Mouse (Mus musculus) liver, embryonic 13.5 days (tissue): ENCODE data around the gene Ppid. TPM values are rescaled to one million over a fixed set of nuclear protein-coding genes. Genes with fewer than 3 reads are reported as not detected.

ENCODE experiments used
- ATAC-seq: fragments of 200-750 bp; cut with Nextera tagmentation; 2 replicates; pipeline ENCODE4 v1.8.0; 2017; ENCODE audit warnings: low read depth, mild to moderate bottlenecking, moderate number of reproducible peaks, moderate library complexity
- DNase-seq: peaks from one replicate; pipeline ENCODE4 v3.0.0; 2022
- H3K27ac ChIP-seq: fragments of 300-500 bp; sonication (generic); 2 replicates; pipeline ENCODE4 v1.5.1; 2015; ENCODE audit warnings: moderate library complexity, mild to moderate bottlenecking, inconsistent platforms
- H3K27me3 ChIP-seq: fragments of 300-500 bp; sonication (generic); 2 replicates; pipeline ENCODE4 v1.6.1; 2015; ENCODE audit warnings: mild to moderate bottlenecking, inconsistent platforms
- H3K36me3 ChIP-seq: fragments of 300-500 bp; sonication (generic); 2 replicates; pipeline ENCODE4 v1.6.1; 2015; ENCODE audit warnings: mild to moderate bottlenecking, inconsistent platforms
- H3K4me1 ChIP-seq: fragments of 300-500 bp; sonication (generic); replicated peaks from 2 replicates; pipeline ENCODE4 v1.6.1; 2015; ENCODE audit warnings: inconsistent platforms
- H3K4me2 ChIP-seq: fragments of 300-500 bp; sonication (generic); 2 replicates; pipeline ENCODE4 v1.6.1; 2015; ENCODE audit warnings: inconsistent platforms, mild to moderate bottlenecking, moderate library complexity
- H3K4me3 ChIP-seq: fragments of 300-500 bp; sonication (generic); replicated peaks from 2 replicates; pipeline ENCODE4 v1.5.1; 2015; ENCODE audit warnings: mild to moderate bottlenecking, inconsistent platforms
- H3K9ac ChIP-seq: fragments of 300-500 bp; sonication (generic); 2 replicates; pipeline ENCODE4 v1.6.1; 2015; ENCODE audit warnings: mild to moderate bottlenecking, inconsistent platforms
- H3K9me3 ChIP-seq: fragments of 300-500 bp; sonication (generic); replicated peaks from 2 replicates; pipeline ENCODE4 v1.6.1; 2016; ENCODE audit warnings: inconsistent platforms
- WGBS: fragments of 180-500 bp; shearing (Covaris S2); methylation state at CpG from one replicate; pipeline ENCODE4 v1.1.7; 2015; ENCODE audit not compliant: insufficient replicate concordance; 5-methylcytosine and 5-hydroxymethylcytosine counted together
- polyA plus RNA-seq: library from polyadenylated mRNA; unstranded; fragments of >200 nt; fragmentation: Nextera tagmentation; extraction: Ambion mirVana; gene quantifications from 2 replicates; pipeline ENCODE4 v1.2.1, GENCODE M21; 2015

Gene Ppid
- polyA plus RNA-seq, 1 experiment from 2014 or later = 164 TPM

GRCm38 (mm10) chr3:79574336-79574735 lies 16.8 kb upstream of the Ppid start:
- H3K4me2 ChIP-seq = peak overlapping the region; percentile 63
- peaks cover 66% of the 10 kb centered on the region for H3K4me1 ChIP-seq
- H3K4me3 ChIP-seq = no peak overlapping the region
- 22% methylated on average over 3 of the region's 3 CpGs for WGBS
- no peaks in the 10 kb centered on the region for H3K9me3 ChIP-seq
- H3K27ac ChIP-seq = peak overlapping the region; percentile 96
- ATAC-seq (peak; percentile 97), DNase-seq (peak; percentile 70)
- no peaks in the 10 kb centered on the region for H3K36me3 ChIP-seq
- peak overlapping the region; percentile 63; the same call in 1 of the 2 replicates for H3K9ac ChIP-seq
- no peaks in the 10 kb centered on the region for H3K27me3 ChIP-seq

- 0 out of 2 replicates have a peak overlapping the region, but pooled peaks have one; percentile 31 for H3K9ac ChIP-seq
- H3K4me1 ChIP-seq = peaks cover 76% of the 10 kb centered on the region
- no peak overlapping the region for H3K4me3 ChIP-seq
- H3K4me2 ChIP-seq = no peak overlapping the region
- WGBS = 58% methylated on average over 10 of the region's 10 CpGs
- ATAC-seq (no peak), DNase-seq (no peak)
- no peaks in the 10 kb centered on the region for H3K36me3 ChIP-seq
- peak overlapping the region; percentile 96 for H3K27ac ChIP-seq
- H3K9me3 ChIP-seq = no peaks in the 10 kb centered on the region
- no peaks in the 10 kb centered on the region for H3K27me3 ChIP-seq
These were observed 15.3 kb upstream of the Ppid start for GRCm38 (mm10) chr3:79575576-79576467.

GRCm38 (mm10) chr3:79576468-79576816 lies 14.7 kb upstream of the Ppid start:
- H3K27me3 ChIP-seq = no peaks in the 10 kb centered on the region
- no peak overlapping the region for H3K9ac ChIP-seq
- ATAC-seq (no peak), DNase-seq (no peak)
- H3K4me3 ChIP-seq = no peak overlapping the region
- H3K4me1 ChIP-seq = peaks cover 82% of the 10 kb centered on the region
- H3K27ac ChIP-seq = peak overlapping the region; percentile 39; the same call in 1 of the 2 replicates
- H3K9me3 ChIP-seq = no peaks in the 10 kb centered on the region
- WGBS = 24% methylated on average over 3 of the region's 3 CpGs
- H3K4me2 ChIP-seq = no peak overlapping the region
- H3K36me3 ChIP-seq = no peaks in the 10 kb centered on the region

- Histone ChIP-seq H3K9ac (no peak overlapping the region), H3K9me3 (no peaks in the 10 kb centered on the region), H3K27ac (peak overlapping the region; percentile 39; the same call in 1 of the 2 replicates), H3K36me3 (no peaks in the 10 kb centered on the region), H3K4me3 (no peak overlapping the region), H3K4me1 (peaks cover 86% of the 10 kb centered on the region), H3K4me2 (no peak overlapping the region), H3K27me3 (no peaks in the 10 kb centered on the region)
- WGBS = 41% methylated on average over 5 of the region's 5 CpGs
- no peak for ATAC-seq
- no peak for DNase-seq
These were observed 14.3 kb upstream of the Ppid start for GRCm38 (mm10) chr3:79576865-79577264.

- H3K27ac ChIP-seq = peak overlapping the region; percentile 50
These were observed 13.5 kb upstream of the Ppid start for GRCm38 (mm10) chr3:79577606-79578005.

GRCm38 (mm10) chr3:79578164-79578563 lies 13.0 kb upstream of the Ppid start:
- H3K27ac ChIP-seq = peak overlapping the region; percentile 50
- H3K4me2 ChIP-seq = no peak overlapping the region
- peaks cover 80% of the 10 kb centered on the region for H3K4me1 ChIP-seq
- H3K9me3 ChIP-seq = no peaks in the 10 kb centered on the region
- H3K27me3 ChIP-seq = no peaks in the 10 kb centered on the region
- no peak overlapping the region for H3K4me3 ChIP-seq
- 77% methylated on average over 6 of the region's 6 CpGs for WGBS
- DNase-seq (no peak), ATAC-seq (no peak)
- no peak overlapping the region for H3K9ac ChIP-seq
- H3K36me3 ChIP-seq = no peaks in the 10 kb centered on the region

More at GRCm38 (mm10) chr3:79577606-79578005, 13.5 kb upstream of the Ppid start:
- Histone ChIP-seq H3K27me3 (no peaks in the 10 kb centered on the region), H3K36me3 (no peaks in the 10 kb centered on the region), H3K4me2 (no peak overlapping the region), H3K4me3 (no peak overlapping the region), H3K4me1 (peaks cover 81% of the 10 kb centered on the region), H3K9me3 (no peaks in the 10 kb centered on the region), H3K9ac (no peak overlapping the region)
- 75% methylated on average over 6 of the region's 6 CpGs for WGBS
- no peak for DNase-seq
- no peak for ATAC-seq

- WGBS = 19% methylated on average over 5 of the region's 5 CpGs
- Histone ChIP-seq H3K36me3 (no peaks in the 10 kb centered on the region), H3K4me1 (peaks cover 71% of the 10 kb centered on the region), H3K9ac (0 out of 2 replicates have a peak overlapping the region, but pooled peaks have one; percentile 23), H3K27me3 (no peaks in the 10 kb centered on the region), H3K4me3 (no peak overlapping the region), H3K9me3 (no peaks in the 10 kb centered on the region), H3K4me2 (peak overlapping the region; percentile 43), H3K27ac (peak overlapping the region; percentile 93)
- DNase-seq = peak; percentile 80
- ATAC-seq = peak; percentile 92
These were observed 11.1 kb upstream of the Ppid start for GRCm38 (mm10) chr3:79579891-79580575.

- H3K4me3 ChIP-seq = no peak overlapping the region
- 2% methylated on average over 6 of the region's 6 CpGs for WGBS
- peaks cover 23% of the 10 kb centered on the region for H3K4me1 ChIP-seq
- H3K9ac ChIP-seq = no peak overlapping the region
- no peak overlapping the region for H3K27ac ChIP-seq
- no peaks in the 10 kb centered on the region for H3K27me3 ChIP-seq
- H3K36me3 ChIP-seq = no peaks in the 10 kb centered on the region
- ATAC-seq = peak; percentile 65
- H3K4me2 ChIP-seq = peak overlapping the region; percentile 39
- H3K9me3 ChIP-seq = no peaks in the 10 kb centered on the region
- DNase-seq = peak; percentile 82
These were observed 4.3 kb upstream of the Ppid start for GRCm38 (mm10) chr3:79586804-79587203.

- H3K27ac ChIP-seq = no peak overlapping the region
- H3K4me2 ChIP-seq = no peak overlapping the region
- peaks cover 37% of the 10 kb centered on the region for H3K4me1 ChIP-seq
- 67% methylated on average over 2 of the region's 2 CpGs for WGBS
- DNase-seq (no peak), ATAC-seq (no peak)
- H3K4me3 ChIP-seq = no peak overlapping the region
- peaks cover 16% of the 10 kb centered on the region for H3K36me3 ChIP-seq
- H3K27me3 ChIP-seq = no peaks in the 10 kb centered on the region
- H3K9me3 ChIP-seq = no peaks in the 10 kb centered on the region
- no peak overlapping the region for H3K9ac ChIP-seq
These were observed 1.5 kb upstream of the Ppid start for GRCm38 (mm10) chr3:79589671-79590070.

- H3K4me1 ChIP-seq = peaks cover 34% of the 10 kb centered on the region
- H3K27ac ChIP-seq = peak overlapping the region; percentile 87
- WGBS = 1% methylated on average over 15 of the region's 15 CpGs
- ATAC-seq = no peak
- H3K9ac ChIP-seq = peak overlapping the region; percentile 95
- H3K9me3 ChIP-seq = no peaks in the 10 kb centered on the region
- H3K4me3 ChIP-seq = peak overlapping the region; percentile 94
- no peak for DNase-seq
- no peaks in the 10 kb centered on the region for H3K27me3 ChIP-seq
- H3K4me2 ChIP-seq = peak overlapping the region; percentile 78
- peaks cover 37% of the 10 kb centered on the region for H3K36me3 ChIP-seq
These were observed 790 bp downstream of the Ppid start for GRCm38 (mm10) chr3:79591793-79592471.

GRCm38 (mm10) chr3:79595468-79595867 lies 4.3 kb downstream of the Ppid start:
- Histone ChIP-seq H3K4me1 (peaks cover 25% of the 10 kb centered on the region), H3K9ac (no peak overlapping the region), H3K27ac (no peak overlapping the region), H3K4me3 (no peak overlapping the region), H3K4me2 (no peak overlapping the region), H3K36me3 (peaks cover 67% of the 10 kb centered on the region), H3K27me3 (no peaks in the 10 kb centered on the region), H3K9me3 (no peaks in the 10 kb centered on the region)
- ATAC-seq (no peak), DNase-seq (no peak)
- 85% methylated on average over 7 of the region's 7 CpGs for WGBS
